Mouse (Mus musculus) limb, embryonic 12.5 days (tissue): ENCODE data around the gene Ptk7. TPM values are rescaled to one million over a fixed set of nuclear protein-coding genes. Genes with fewer than 3 reads are reported as not detected.

Source experiments
- ATAC-seq: fragments of 200-750 bp; cut with Nextera tagmentation; 2 replicates; pipeline ENCODE4 v1.8.0; 2017; ENCODE audit warnings: low read depth, moderate TSS enrichment; ENCODE audit not compliant: insufficient number of reproducible peaks, insufficient read depth, low FRiP score, low TSS enrichment
- H3K27ac ChIP-seq: fragments of 300-500 bp; sonication (generic); 2 replicates; pipeline ENCODE4 v1.5.1; 2016; ENCODE audit warnings: mild to moderate bottlenecking, moderate library complexity
- H3K27me3 ChIP-seq: fragments of 300-500 bp; sonication (generic); 2 replicates; pipeline ENCODE4 v1.6.1; 2016; ENCODE audit warnings: mild to moderate bottlenecking, moderate library complexity
- H3K36me3 ChIP-seq: fragments of 300-500 bp; sonication (generic); 2 replicates; pipeline ENCODE4 v1.6.1; 2016; ENCODE audit warnings: mild to moderate bottlenecking, moderate library complexity
- H3K4me1 ChIP-seq: fragments of 300-500 bp; sonication (generic); replicated peaks from 2 replicates; pipeline ENCODE4 v1.6.1; 2016
- H3K4me2 ChIP-seq: fragments of 300-500 bp; sonication (generic); 2 replicates; pipeline ENCODE4 v1.6.1; 2016; ENCODE audit warnings: mild to moderate bottlenecking, moderate library complexity
- H3K4me3 ChIP-seq: fragments of 300-500 bp; sonication (generic); replicated peaks from 2 replicates; pipeline ENCODE4 v1.5.1; 2016; ENCODE audit warnings: mild to moderate bottlenecking
- H3K9ac ChIP-seq: fragments of 300-500 bp; sonication (generic); replicated peaks from 2 replicates; pipeline ENCODE4 v1.6.1; 2016; ENCODE audit warnings: mild to moderate bottlenecking, moderate library complexity
- H3K9me3 ChIP-seq: fragments of 300-500 bp; sonication (generic); 2 replicates; pipeline ENCODE4 v1.6.1; 2016; ENCODE audit warnings: mild to moderate bottlenecking, moderate library complexity
- WGBS: fragments of 180-500 bp; shearing (Covaris S2); methylation state at CpG from one replicate; pipeline ENCODE4 v1.1.7; 2016; 5-methylcytosine and 5-hydroxymethylcytosine counted together
- polyA plus RNA-seq: library from polyadenylated mRNA; unstranded; fragments of >200 nt; fragmentation: Nextera tagmentation; extraction: Ambion mirVana; gene quantifications from 2 replicates; pipeline ENCODE4 v1.2.1, GENCODE M21; 2016

The Ptk7 gene
- polyA plus RNA-seq, 1 experiment from 2014 or later = 156 TPM

DNA sequence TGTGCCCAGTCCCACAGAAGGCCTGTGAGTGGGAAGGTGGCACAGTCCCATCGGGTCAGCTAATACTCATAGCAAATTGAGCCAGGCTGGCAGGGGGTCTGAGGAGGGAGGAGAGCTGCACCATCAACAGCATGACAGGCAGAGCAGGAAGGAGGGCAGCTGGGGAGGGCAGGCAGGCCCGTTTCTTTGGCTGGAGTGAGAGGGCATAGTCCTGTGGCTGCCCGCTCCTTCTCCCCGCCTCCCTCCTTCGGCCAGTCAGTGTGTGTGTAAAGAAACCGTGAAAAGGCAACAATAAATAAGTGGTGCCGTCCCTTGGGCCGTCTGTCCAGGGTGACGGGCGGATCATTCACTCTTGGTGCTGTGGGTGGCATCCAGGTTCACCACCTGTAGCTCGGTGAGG lies 80.6 kb downstream of the Ptk7 start:
- 62% methylated on average over 11 of the region's 11 CpGs for WGBS
- H3K4me3 ChIP-seq = no peak overlapping the region
- H3K4me2 ChIP-seq = no peak overlapping the region
- H3K4me1 ChIP-seq = peaks cover 40% of the 10 kb centered on the region
- H3K9me3 ChIP-seq = no peaks in the 10 kb centered on the region
- H3K36me3 ChIP-seq = peaks cover 49% of the 10 kb centered on the region
- peaks cover 27% of the 10 kb centered on the region for H3K27me3 ChIP-seq
- no peak for ATAC-seq
- no peak overlapping the region for H3K27ac ChIP-seq
- no peak overlapping the region for H3K9ac ChIP-seq

DNA sequence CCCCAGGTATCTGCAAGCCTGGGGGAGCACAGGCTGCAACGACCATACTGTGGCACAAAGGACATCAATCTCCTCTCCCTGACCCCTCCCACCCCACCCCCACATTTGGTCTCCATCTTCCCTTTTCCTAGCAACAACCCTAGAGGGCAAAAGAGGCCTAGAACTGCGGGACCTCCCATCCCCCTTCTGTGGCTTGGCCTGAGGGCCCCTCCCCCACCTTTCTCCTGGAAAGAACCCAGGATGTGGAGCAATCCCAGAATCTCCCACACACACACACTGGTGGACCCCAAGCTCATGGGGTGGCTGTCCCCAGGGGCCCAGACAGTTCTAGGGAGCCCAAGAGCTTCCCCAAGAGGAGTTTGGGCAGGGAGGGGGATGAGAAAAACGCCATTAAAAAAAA lies 81.4 kb downstream of the Ptk7 start:
- H3K4me1 ChIP-seq = peaks cover 31% of the 10 kb centered on the region
- peaks cover 27% of the 10 kb centered on the region for H3K27me3 ChIP-seq
- no peak overlapping the region for H3K4me3 ChIP-seq
- no peaks in the 10 kb centered on the region for H3K9me3 ChIP-seq
- H3K9ac ChIP-seq = no peak overlapping the region
- 21% methylated on average over 3 of the region's 3 CpGs for WGBS
- ATAC-seq = no peak
- peaks cover 54% of the 10 kb centered on the region for H3K36me3 ChIP-seq
- H3K27ac ChIP-seq = no peak overlapping the region
- H3K4me2 ChIP-seq = no peak overlapping the region

GRCm38 (mm10) chr17:46546995-46547394 lies 82.3 kb downstream of the Ptk7 start:
- peaks cover 50% of the 10 kb centered on the region for H3K36me3 ChIP-seq
- H3K27ac ChIP-seq = no peak overlapping the region
- 0 out of 2 replicates have a peak overlapping the region, but pooled peaks have one; percentile 67 for H3K4me3 ChIP-seq
- H3K27me3 ChIP-seq = peaks cover 27% of the 10 kb centered on the region
- no peak for ATAC-seq
- H3K9me3 ChIP-seq = no peaks in the 10 kb centered on the region
- peak overlapping the region; percentile 87 for H3K4me2 ChIP-seq
- WGBS = 11% methylated on average over 8 of the region's 8 CpGs
- peaks cover 23% of the 10 kb centered on the region for H3K4me1 ChIP-seq
- no peak overlapping the region for H3K9ac ChIP-seq

DNA sequence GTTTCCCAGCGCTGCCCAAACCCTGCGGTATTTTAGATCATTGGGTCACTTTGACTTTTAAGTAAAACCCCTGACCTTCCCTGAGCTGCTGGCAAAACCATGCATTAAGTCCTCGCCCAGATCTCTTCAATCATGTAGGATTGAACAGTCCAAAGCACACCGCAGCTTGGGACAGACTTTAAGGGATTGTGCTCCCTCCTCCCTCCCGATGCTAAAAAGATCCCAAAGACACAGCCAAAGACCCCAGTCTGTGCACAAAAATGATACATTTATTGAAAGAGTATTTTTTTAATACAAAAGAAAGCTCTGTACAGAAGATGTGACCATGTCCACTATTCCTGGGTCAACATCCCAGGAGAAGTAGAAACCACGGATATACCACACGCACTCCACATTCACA lies 82.7 kb downstream of the Ptk7 start:
- no peak for ATAC-seq
- Histone ChIP-seq H3K4me3 (peak overlapping the region; percentile 67), H3K4me1 (peaks cover 20% of the 10 kb centered on the region), H3K27ac (no peak overlapping the region), H3K9me3 (no peaks in the 10 kb centered on the region), H3K27me3 (peaks cover 27% of the 10 kb centered on the region), H3K4me2 (peak overlapping the region; percentile 87), H3K9ac (peak overlapping the region; percentile 72), H3K36me3 (peaks cover 49% of the 10 kb centered on the region)
- WGBS = 13% methylated on average over 7 of the region's 7 CpGs

DNA sequence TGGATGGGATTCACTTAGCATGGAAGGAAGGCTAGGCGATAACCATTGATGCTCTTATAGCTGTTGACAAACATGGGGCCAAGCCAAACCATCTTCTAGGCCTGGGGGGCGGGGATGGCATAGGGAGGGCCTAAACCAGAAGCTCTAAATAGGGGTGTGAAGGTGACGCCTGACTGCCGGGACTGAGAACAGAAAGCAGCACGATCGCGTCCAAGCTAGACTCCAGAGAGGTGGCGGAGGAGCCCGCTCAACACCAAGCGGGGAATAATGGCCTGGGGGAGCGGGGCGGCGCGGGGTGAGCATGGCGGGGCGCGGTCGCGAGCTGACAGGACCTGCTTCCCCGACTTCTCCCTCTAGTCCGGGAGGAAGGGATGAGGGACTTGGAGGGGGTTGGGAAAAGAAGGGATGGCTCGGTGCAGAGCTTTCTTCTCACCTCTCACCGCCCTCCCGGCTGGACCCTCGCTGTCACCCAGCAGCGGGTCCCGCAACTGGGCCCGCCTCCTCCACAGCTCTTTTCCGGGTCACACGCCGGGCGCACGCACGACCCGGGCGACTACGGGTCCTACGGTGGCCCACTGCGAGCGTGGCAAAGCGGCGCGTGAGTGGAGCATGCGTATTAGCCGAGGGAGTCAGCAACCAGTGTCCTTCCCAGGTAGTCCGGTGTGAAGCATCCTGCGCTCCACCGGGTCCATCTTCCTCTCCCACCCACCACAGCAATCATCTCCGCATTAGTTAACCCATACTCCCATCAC lies 83.3 kb downstream of the Ptk7 start, which contains the start of gene Cul9:
TSS of gene Cul9 (minus strand) at position 576 of the 752 bp plus-strand sequence.
- H3K4me1 ChIP-seq = peaks cover 20% of the 10 kb centered on the region
- ATAC-seq = peak; percentile 53
- no peaks in the 10 kb centered on the region for H3K9me3 ChIP-seq
- peak within 1 kb of the TSS; percentile 72 for H3K9ac ChIP-seq
- H3K36me3 ChIP-seq = peaks cover 49% of the 10 kb centered on the region
- 1% methylated on average over 49 of the region's 49 CpGs for WGBS
- peaks cover 31% of the 10 kb centered on the region for H3K27me3 ChIP-seq
- peak within 1 kb of the TSS; percentile 87 for H3K4me2 ChIP-seq
- no peak within 1 kb of the TSS for H3K27ac ChIP-seq
- H3K4me3 ChIP-seq = peak within 1 kb of the TSS; percentile 67

GRCm38 (mm10) chr17:46543661-46544060 lies 85.6 kb downstream of the Ptk7 start:
- Histone ChIP-seq H3K27me3 (peaks cover 38% of the 10 kb centered on the region), H3K4me1 (peaks cover 20% of the 10 kb centered on the region), H3K9ac (no peak overlapping the region), H3K4me2 (no peak overlapping the region), H3K36me3 (peaks cover 40% of the 10 kb centered on the region), H3K27ac (no peak overlapping the region), H3K4me3 (no peak overlapping the region), H3K9me3 (no peaks in the 10 kb centered on the region)
- 86% methylated on average over 12 of the region's 12 CpGs for WGBS
- no peak for ATAC-seq

DNA sequence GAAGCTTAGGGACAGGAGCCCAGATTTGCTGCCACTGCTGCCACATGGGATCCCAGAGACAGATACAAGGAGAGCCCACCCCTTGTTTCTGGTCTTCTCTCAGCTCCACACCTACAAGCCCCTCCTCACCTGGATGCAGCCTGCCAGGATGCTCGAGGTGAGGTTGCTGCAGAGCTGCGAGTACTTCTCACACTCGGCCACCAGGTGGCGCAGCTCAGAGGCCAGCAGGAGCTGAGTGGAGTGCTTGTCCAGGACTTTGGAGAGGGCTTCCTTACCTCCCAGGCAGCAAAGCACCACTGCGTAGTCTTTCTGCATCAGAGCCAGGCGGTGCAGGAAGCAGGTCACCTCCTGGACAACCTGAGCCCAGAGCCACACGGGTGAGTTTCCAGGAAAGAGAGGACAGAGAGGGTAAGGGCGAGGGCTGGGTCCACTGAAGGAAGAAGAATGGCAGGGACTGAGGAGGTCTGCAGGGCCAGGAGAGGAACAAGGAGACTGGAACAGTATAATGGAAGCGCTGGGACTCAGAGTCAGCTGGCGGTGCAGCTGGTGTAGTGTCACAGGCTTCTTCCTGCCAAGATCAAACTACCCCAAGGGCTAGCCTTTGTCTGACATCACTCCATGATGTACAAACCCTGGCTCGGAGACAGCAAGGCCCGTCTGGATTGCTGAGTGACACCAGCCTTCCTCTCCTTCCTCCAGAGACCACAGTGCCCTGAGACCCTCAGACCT lies 103.6 kb downstream of the Ptk7 start:
- no peak overlapping the region for H3K9ac ChIP-seq
- H3K4me3 ChIP-seq = no peak overlapping the region
- no peak for ATAC-seq
- H3K27ac ChIP-seq = no peak overlapping the region
- peaks cover 29% of the 10 kb centered on the region for H3K27me3 ChIP-seq
- H3K36me3 ChIP-seq = peaks cover 10% of the 10 kb centered on the region; the same call in 1 of the 2 replicates
- peaks cover 6% of the 10 kb centered on the region; the same call in 1 of the 2 replicates for H3K4me1 ChIP-seq
- no peaks in the 10 kb centered on the region for H3K9me3 ChIP-seq
- no peak overlapping the region for H3K4me2 ChIP-seq
- 36% methylated on average over 12 of the region's 12 CpGs for WGBS

DNA sequence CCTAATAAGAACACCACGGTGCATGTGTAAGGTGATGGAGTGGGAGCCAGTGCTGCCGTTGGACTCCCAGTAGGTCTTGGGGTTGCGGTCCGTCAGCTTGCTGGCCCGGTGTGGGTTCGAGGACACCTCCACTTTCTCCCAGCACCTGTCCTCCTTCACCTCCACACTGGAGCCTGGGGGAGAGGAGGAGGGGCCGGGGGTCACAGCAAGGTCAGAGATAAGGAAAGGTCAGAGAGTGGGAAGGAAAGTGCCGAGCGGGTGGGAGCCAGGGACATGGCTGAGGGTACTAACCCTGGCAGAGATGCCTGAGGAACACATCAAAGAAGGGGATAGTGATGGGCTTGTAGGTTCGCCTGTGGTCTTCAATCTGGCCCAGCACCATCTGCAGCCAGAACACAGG lies 104.2 kb downstream of the Ptk7 start:
- peaks cover 10% of the 10 kb centered on the region; the same call in 1 of the 2 replicates for H3K36me3 ChIP-seq
- WGBS = 78% methylated on average over 10 of the region's 10 CpGs
- H3K9ac ChIP-seq = no peak overlapping the region
- ATAC-seq = no peak
- no peak overlapping the region for H3K4me3 ChIP-seq
- H3K27me3 ChIP-seq = peaks cover 36% of the 10 kb centered on the region
- H3K9me3 ChIP-seq = no peaks in the 10 kb centered on the region
- H3K4me1 ChIP-seq = peaks cover 7% of the 10 kb centered on the region; the same call in 1 of the 2 replicates
- no peak overlapping the region for H3K4me2 ChIP-seq
- no peak overlapping the region for H3K27ac ChIP-seq

DNA sequence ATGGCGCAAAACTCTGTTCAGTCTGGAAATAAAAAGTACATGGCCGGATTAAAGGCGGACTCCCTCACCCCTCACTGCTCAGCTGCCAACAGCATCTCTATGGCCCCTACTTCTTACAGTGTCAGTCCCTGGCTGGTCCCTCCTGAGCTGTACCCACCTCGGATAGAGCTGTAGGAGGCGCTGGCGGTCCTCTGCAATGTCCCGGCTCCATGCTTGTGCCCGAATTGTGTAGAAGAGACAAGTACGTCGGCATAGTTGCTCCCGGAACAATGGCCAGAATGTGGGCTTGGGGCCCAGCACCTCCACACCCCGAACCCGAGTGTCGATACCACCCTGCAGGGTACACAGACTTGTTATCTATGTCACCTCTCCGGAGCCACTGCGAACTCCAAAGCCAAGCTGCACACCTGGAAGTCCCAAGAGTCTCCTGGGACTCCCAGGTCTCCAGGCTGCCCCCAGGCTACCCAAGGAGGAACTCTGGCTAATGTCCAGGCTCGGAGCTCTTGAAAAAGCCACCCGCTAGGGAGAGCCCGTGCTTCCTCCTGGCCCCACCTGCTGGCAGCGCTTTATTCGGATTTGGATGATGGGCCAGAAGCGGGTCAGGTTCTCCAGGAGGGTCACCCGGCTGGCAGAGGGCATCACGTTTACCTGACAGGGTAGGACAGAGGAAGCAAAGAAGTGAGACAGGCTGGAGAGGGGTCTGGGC lies 107.2 kb downstream of the Ptk7 start:
- H3K4me3 ChIP-seq = no peak overlapping the region
- 34% methylated on average over 24 of the region's 24 CpGs for WGBS
- H3K4me1 ChIP-seq = peaks cover 7% of the 10 kb centered on the region; the same call in 1 of the 2 replicates

GRCm38 (mm10) chr17:46521174-46521573 lies 108.1 kb downstream of the Ptk7 start:
- H3K4me1 ChIP-seq = peaks cover 7% of the 10 kb centered on the region; the same call in 1 of the 2 replicates
- peak overlapping the region; percentile 35; the same call in 1 of the 2 replicates for H3K4me2 ChIP-seq
- no peak overlapping the region for H3K4me3 ChIP-seq
- 77% methylated on average over 9 of the region's 9 CpGs for WGBS
- H3K36me3 ChIP-seq = 0 out of 2 replicates have a peak, but pooled peaks cover 3% of the 10 kb centered on the region
- H3K27me3 ChIP-seq = peaks cover 44% of the 10 kb centered on the region
- no peak for ATAC-seq
- peak overlapping the region; percentile 47; the same call in 1 of the 2 replicates for H3K9ac ChIP-seq
- H3K27ac ChIP-seq = no peak overlapping the region
- H3K9me3 ChIP-seq = no peaks in the 10 kb centered on the region

More for the DNA sequence above, 107.2 kb downstream of the Ptk7 start:
- H3K36me3 ChIP-seq = 0 out of 2 replicates have a peak, but pooled peaks cover 6% of the 10 kb centered on the region
- no peaks in the 10 kb centered on the region for H3K9me3 ChIP-seq
- H3K27ac ChIP-seq = no peak overlapping the region
- H3K9ac ChIP-seq = no peak overlapping the region
- no peak overlapping the region for H3K4me2 ChIP-seq
- ATAC-seq = no peak
- peaks cover 44% of the 10 kb centered on the region for H3K27me3 ChIP-seq
